In genomic region chr7:97094241-97094640, GRCm38 (mm10) we compare ENCODE assay signal across 24 mouse cellular contexts.
"Had no signal": no experiment of that assay in that cellular context is flagged by ENCODE, and none has a peak within 500 bp of the region (broad histone marks: within the 10 kb centered on the region; RNA-seq: fewer than 3 reads in every experiment).

No protein-coding gene starts in this region.

- H3K27me3 ChIP-seq: heart, embryonic 12.5 days; hindbrain, embryonic 12.5 days; intestine, embryonic 15.5 days; limb, embryonic 12.5 days; liver, embryonic 13.5 days had no signal

- H3K4me1 ChIP-seq: hindbrain, embryonic 10.5 days; hindbrain, embryonic 12.5 days; intestine, embryonic 15.5 days; limb, embryonic 10.5 days; limb, embryonic 12.5 days had no signal

- DNase-seq: gastrocnemius, adult 2 months; gastrocnemius, postnatal 14 days; gastrocnemius, postnatal 36 days; heart, adult 18-20 months; heart, postnatal 10 days; heart, postnatal 4 days; kidney, adult 18-20 months; kidney, adult 8-10 months; kidney, postnatal 10 days; kidney, postnatal 25 days; layer of hippocampus, adult 9-11 months; layer of hippocampus, postnatal 36 days; liver; liver, embryonic 13.5 days had no signal

- H3K36me3 ChIP-seq: heart, embryonic 10.5 days; hindbrain, embryonic 10.5 days; hindbrain, embryonic 12.5 days; intestine, embryonic 15.5 days; limb, embryonic 10.5 days; limb, embryonic 12.5 days; liver, embryonic 13.5 days had no signal

- H3K9me3 ChIP-seq: heart, embryonic 10.5 days; heart, embryonic 12.5 days; hindbrain, embryonic 10.5 days; hindbrain, embryonic 12.5 days; intestine, embryonic 15.5 days; limb, embryonic 10.5 days; limb, embryonic 12.5 days; liver, embryonic 13.5 days had no signal

- H3K4me3 ChIP-seq: gastrocnemius, adult 2 months; heart, embryonic 10.5 days; heart, embryonic 12.5 days; hindbrain, embryonic 10.5 days; hindbrain, embryonic 12.5 days; intestine, embryonic 15.5 days; limb, embryonic 10.5 days; limb, embryonic 12.5 days; liver, embryonic 13.5 days had no signal

- ATAC-seq: hindbrain, embryonic 16.5 days; inflammation-experienced regulatory T-cells, adult 6 months; intestine, embryonic 15.5 days; intestine, postnatal 0 days had no signal
